Mouse (Mus musculus) midbrain, embryonic 15.5 days (tissue): ENCODE data around the gene Retreg1. TPM values are rescaled to one million over a fixed set of nuclear protein-coding genes. Genes with fewer than 3 reads are reported as not detected.

Experiments
- ATAC-seq: fragments of 200-750 bp; cut with Nextera tagmentation; replicated peaks from 2 replicates; pipeline ENCODE4 v1.8.0; 2017; ENCODE audit warnings: moderate TSS enrichment
- H3K27ac ChIP-seq: fragments of 300-500 bp; sonication (generic); 2 replicates; pipeline ENCODE4 v1.5.1; 2015; ENCODE audit warnings: mild to moderate bottlenecking, inconsistent platforms
- H3K27me3 ChIP-seq: fragments of 300-500 bp; sonication (generic); replicated peaks from 2 replicates; pipeline ENCODE4 v1.6.1; 2015; ENCODE audit warnings: inconsistent platforms
- H3K36me3 ChIP-seq: fragments of 300-500 bp; sonication (generic); replicated peaks from 2 replicates; pipeline ENCODE4 v1.6.1; 2015; ENCODE audit warnings: inconsistent platforms
- H3K4me1 ChIP-seq: fragments of 300-500 bp; sonication (generic); 2 replicates; pipeline ENCODE4 v1.6.1; 2015; ENCODE audit warnings: inconsistent platforms
- H3K4me2 ChIP-seq: fragments of 300-500 bp; sonication (generic); 2 replicates; pipeline ENCODE4 v1.6.1; 2015; ENCODE audit warnings: inconsistent platforms, mild to moderate bottlenecking, moderate library complexity
- H3K4me3 ChIP-seq: fragments of 300-500 bp; sonication (generic); 2 replicates; pipeline ENCODE4 v1.5.1; 2015; ENCODE audit warnings: mild to moderate bottlenecking, inconsistent platforms
- H3K9ac ChIP-seq: fragments of 300-500 bp; sonication (generic); 2 replicates; pipeline ENCODE4 v1.6.1; 2015; ENCODE audit warnings: mild to moderate bottlenecking, inconsistent platforms
- H3K9me3 ChIP-seq: fragments of 300-500 bp; sonication (generic); 2 replicates; pipeline ENCODE4 v1.6.1; 2016; ENCODE audit warnings: inconsistent platforms
- WGBS: fragments of 180-500 bp; shearing (Covaris S2); methylation state at CpG from one replicate; pipeline ENCODE4 v1.1.7; 2015; ENCODE audit warnings: mixed read lengths; 5-methylcytosine and 5-hydroxymethylcytosine counted together
- polyA plus RNA-seq: library from polyadenylated mRNA; unstranded; fragments of >200 nt; fragmentation: Nextera tagmentation; extraction: Ambion mirVana; gene quantifications from 2 replicates; pipeline ENCODE4 v1.2.1, GENCODE M21; 2015

Gene Retreg1
- polyA plus RNA-seq, 1 experiment from 2014 or later, result 12.6 TPM

DNA sequence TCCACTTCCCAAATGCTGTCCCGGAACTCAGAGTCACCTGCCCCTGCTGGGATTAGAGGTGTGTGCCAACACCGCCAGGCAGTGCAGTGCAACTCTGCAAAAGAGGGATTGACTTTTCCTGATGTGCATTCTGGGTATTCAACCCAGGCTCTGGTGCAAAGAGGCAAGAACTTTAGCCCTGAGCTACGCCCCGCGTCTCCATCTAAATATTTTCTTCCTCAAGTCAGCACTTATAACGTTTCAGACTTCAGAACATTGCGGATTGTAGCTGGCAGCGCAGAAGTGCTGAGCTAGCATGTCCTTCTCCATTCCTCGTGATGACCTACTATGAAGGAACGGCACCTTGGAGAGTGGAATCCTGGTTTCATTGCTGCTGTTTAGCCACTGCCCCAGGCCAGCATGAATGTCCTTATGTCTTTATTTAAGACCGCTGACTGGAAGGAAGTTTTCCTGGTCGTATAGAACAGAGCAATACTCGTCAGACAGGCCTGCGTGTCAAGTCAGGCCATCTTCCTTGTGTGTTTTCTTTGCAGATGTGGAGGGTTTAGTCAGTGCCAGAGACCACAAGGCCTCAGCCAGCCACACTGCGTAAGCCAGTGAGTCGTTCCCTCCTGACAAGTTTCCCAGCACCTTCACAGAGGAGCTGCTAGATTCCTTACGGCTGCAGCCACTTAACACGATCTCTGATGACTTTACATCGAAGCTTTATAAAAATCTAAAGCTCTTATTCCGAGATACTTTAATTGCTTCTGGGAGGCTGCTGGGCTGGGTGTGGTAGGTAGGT, 34.1 kb upstream of the Retreg1 start:
- Histone ChIP-seq H3K27ac (no peak overlapping the region), H3K27me3 (no peaks in the 10 kb centered on the region), H3K4me3 (no peak overlapping the region), H3K36me3 (peaks cover 4% of the 10 kb centered on the region; the same call in 1 of the 2 replicates), H3K4me1 (no peaks in the 10 kb centered on the region), H3K9me3 (no peaks in the 10 kb centered on the region), H3K9ac (no peak overlapping the region), H3K4me2 (no peak overlapping the region)
- no peak for ATAC-seq
- whole genome bisulfite sequencing, result 92% methylated on average over 20 of the region's 20 CpGs

GRCm38 (mm10) chr15:25809669-25810068, 33.3 kb upstream of the Retreg1 start:
- H3K36me3 ChIP-seq, result peaks cover 4% of the 10 kb centered on the region; the same call in 1 of the 2 replicates
- no peaks in the 10 kb centered on the region for H3K9me3 ChIP-seq
- no peak overlapping the region for H3K4me2 ChIP-seq
- no peaks in the 10 kb centered on the region for H3K27me3 ChIP-seq
- 96% methylated on average over 6 of the region's 6 CpGs for WGBS
- no peak overlapping the region for H3K9ac ChIP-seq
- no peaks in the 10 kb centered on the region for H3K4me1 ChIP-seq
- no peak for ATAC-seq
- H3K4me3 ChIP-seq, result no peak overlapping the region
- no peak overlapping the region for H3K27ac ChIP-seq

GRCm38 (mm10) chr15:25811834-25812250, 31.1 kb upstream of the Retreg1 start:
- no peak overlapping the region for H3K27ac ChIP-seq
- no peak overlapping the region for H3K9ac ChIP-seq
- H3K27me3 ChIP-seq, result no peaks in the 10 kb centered on the region
- H3K4me3 ChIP-seq, result no peak overlapping the region
- ATAC-seq, result no peak
- H3K9me3 ChIP-seq, result no peaks in the 10 kb centered on the region
- H3K4me2 ChIP-seq, result no peak overlapping the region
- H3K4me1 ChIP-seq, result no peaks in the 10 kb centered on the region
- WGBS, result 93% methylated on average over 11 of the region's 11 CpGs
- H3K36me3 ChIP-seq, result peaks cover 4% of the 10 kb centered on the region; the same call in 1 of the 2 replicates

DNA sequence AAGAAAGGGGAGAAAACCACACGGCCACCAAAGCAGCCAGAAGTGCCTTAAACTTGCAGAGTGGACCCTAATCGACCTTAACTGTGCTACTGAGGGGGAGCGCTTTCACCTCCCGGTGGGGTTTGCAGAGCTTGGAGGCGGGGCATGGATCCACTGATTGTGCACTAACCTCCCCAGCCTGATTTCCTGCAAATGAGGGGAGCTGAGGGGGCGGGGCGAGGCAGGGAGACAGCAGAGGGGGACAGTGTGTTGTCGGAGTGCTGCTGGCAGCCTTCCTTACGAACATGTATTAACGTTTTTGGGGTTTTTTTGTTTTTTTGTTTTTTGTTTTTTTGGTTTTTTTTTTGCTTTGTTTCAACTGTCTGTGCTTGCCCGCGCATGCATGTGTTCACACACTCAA, 30.5 kb upstream of the Retreg1 start:
- 86% methylated on average over 12 of the region's 12 CpGs for WGBS
- Histone ChIP-seq H3K4me3 (no peak overlapping the region), H3K9ac (no peak overlapping the region), H3K4me2 (no peak overlapping the region), H3K4me1 (no peaks in the 10 kb centered on the region), H3K9me3 (no peaks in the 10 kb centered on the region), H3K27me3 (no peaks in the 10 kb centered on the region), H3K27ac (no peak overlapping the region), H3K36me3 (peaks cover 4% of the 10 kb centered on the region; the same call in 1 of the 2 replicates)
- no peak for ATAC-seq

- Histone ChIP-seq H3K4me1 (no peaks in the 10 kb centered on the region), H3K36me3 (no peaks in the 10 kb centered on the region; the same call in 1 of the 2 replicates), H3K9ac (no peak overlapping the region), H3K9me3 (no peaks in the 10 kb centered on the region), H3K4me3 (no peak overlapping the region), H3K27ac (no peak overlapping the region), H3K27me3 (no peaks in the 10 kb centered on the region), H3K4me2 (no peak overlapping the region)
- WGBS, result 88% methylated on average over 3 of the region's 3 CpGs
- no peak for ATAC-seq
Observed at GRCm38 (mm10) chr15:25814535-25814934, 28.4 kb upstream of the Retreg1 start.

DNA sequence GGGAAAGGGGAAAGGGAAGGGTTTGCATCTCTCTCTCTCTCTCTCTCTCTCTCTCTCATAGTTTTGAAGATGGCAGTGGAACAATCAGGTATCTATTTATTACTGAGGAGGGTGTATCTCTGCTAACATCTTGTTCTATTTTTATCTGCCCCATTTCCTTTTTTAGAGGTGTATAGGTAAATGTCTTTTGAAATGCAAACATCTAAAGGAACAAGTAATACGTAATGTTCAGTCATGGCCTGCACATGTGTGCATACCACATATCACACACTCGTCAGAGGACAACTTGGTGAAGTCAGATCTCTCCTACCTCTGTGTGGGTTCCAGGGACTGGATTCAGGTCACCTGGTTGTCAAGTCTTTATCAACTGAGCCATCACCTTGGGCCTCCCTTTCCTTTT, 25.8 kb upstream of the Retreg1 start:
- H3K27ac ChIP-seq, result no peak overlapping the region
- no peaks in the 10 kb centered on the region; the same call in 1 of the 2 replicates for H3K36me3 ChIP-seq
- H3K9me3 ChIP-seq, result no peaks in the 10 kb centered on the region
- no peak overlapping the region for H3K4me2 ChIP-seq
- H3K27me3 ChIP-seq, result no peaks in the 10 kb centered on the region
- no peaks in the 10 kb centered on the region for H3K4me1 ChIP-seq
- no peak overlapping the region for H3K4me3 ChIP-seq
- no peak overlapping the region for H3K9ac ChIP-seq
- ATAC-seq, result no peak
- 94% methylated on average over 2 of the region's 2 CpGs for WGBS

DNA sequence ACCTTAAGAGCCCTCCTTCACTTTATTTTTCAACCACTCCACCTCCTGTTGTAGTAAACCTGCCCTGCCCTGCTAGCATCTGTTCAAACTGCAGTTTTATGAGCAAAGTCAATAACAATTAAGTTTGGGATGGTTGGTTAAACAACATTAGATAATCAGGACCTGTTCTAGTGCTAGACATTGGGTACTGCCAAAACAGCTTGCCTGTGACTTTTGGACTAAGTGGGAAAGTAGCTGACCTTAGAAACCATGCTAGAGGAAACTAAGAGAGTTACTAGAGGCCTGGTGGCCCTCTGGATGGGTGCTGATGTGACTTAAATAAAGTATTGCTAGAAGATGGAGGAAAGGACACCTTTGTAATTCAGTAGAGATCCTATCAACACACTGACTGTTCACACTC, 21.0 kb upstream of the Retreg1 start:
- Histone ChIP-seq H3K4me3 (no peak overlapping the region), H3K36me3 (no peaks in the 10 kb centered on the region), H3K4me1 (no peaks in the 10 kb centered on the region), H3K27me3 (no peaks in the 10 kb centered on the region), H3K4me2 (no peak overlapping the region), H3K9ac (no peak overlapping the region), H3K9me3 (no peaks in the 10 kb centered on the region), H3K27ac (no peak overlapping the region)
- no peak for ATAC-seq

DNA sequence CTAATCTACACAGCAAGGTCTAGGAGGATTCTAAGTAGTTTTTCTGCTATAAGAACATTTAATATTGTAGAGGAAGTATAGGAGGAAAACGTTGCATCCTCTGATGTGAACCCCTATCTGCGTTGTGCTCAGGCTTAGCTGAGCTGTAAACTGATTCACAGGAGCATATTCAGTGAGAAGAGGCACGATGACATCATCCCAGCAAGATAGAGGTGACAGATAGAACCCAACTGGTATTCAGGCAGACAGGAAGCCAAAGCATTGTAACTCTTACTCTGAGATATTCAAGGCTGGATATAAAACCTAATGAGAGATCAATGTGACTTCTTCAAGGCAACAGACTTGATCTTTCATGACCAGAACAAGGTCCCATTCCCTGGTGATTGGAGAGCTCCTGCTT, 20.3 kb upstream of the Retreg1 start:
- Histone ChIP-seq H3K27ac (no peak overlapping the region), H3K4me1 (no peaks in the 10 kb centered on the region), H3K9me3 (no peaks in the 10 kb centered on the region), H3K36me3 (no peaks in the 10 kb centered on the region), H3K9ac (no peak overlapping the region), H3K4me3 (no peak overlapping the region), H3K4me2 (no peak overlapping the region), H3K27me3 (no peaks in the 10 kb centered on the region)
- ATAC-seq, result no peak
- 70% methylated on average over 3 of the region's 3 CpGs for WGBS

- Histone ChIP-seq H3K9me3 (no peaks in the 10 kb centered on the region), H3K27ac (no peak overlapping the region), H3K36me3 (no peaks in the 10 kb centered on the region), H3K4me1 (no peaks in the 10 kb centered on the region), H3K9ac (no peak overlapping the region), H3K4me2 (no peak overlapping the region), H3K27me3 (no peaks in the 10 kb centered on the region), H3K4me3 (no peak overlapping the region)
- ATAC-seq, result no peak
- 78% methylated on average over 8 of the region's 8 CpGs for WGBS
Observed at GRCm38 (mm10) chr15:25826531-25826961, 16.4 kb upstream of the Retreg1 start.

DNA sequence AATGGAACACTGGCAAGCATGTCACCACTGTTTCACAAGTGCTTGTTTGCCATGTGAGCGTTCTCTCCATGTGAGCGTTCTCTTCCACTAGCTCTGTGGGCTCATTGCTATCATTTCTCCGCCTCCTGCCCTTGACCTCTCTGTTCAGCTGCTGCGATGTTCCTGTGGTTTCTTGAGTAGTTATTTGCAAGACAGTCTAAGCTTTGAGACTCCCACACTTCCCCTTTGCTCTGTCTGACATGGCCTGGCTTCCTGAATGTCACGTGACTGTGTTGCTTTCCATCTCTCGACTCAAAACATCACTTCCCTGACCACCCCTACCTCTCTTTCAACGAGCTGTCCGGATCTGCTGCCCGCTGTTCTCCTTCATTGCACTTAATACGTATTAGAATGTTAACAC, 14.5 kb upstream of the Retreg1 start:
- no peak for ATAC-seq
- WGBS, result 80% methylated on average over 10 of the region's 10 CpGs

DNA sequence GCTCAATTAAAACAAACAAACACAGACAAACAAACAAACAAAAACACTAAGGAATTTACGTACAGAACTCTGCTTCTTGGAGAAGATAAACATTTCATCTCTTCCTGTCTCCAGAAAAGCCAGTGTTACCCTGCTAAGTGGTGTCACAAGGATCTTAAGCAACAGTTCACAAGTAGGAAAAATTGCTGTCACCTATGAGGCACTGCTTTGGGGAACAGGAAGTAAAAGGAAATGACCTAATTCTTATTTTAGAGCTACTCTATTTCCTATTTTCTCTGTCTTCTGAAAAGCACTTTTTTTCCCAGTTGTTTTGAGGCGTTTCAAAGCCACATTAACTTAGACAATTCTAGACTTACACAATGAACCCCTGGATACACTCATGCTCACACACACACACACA, 12.6 kb upstream of the Retreg1 start:
- Histone ChIP-seq H3K4me1 (no peaks in the 10 kb centered on the region), H3K9me3 (no peaks in the 10 kb centered on the region), H3K9ac (no peak overlapping the region), H3K4me2 (no peak overlapping the region), H3K36me3 (no peaks in the 10 kb centered on the region), H3K4me3 (no peak overlapping the region), H3K27ac (no peak overlapping the region), H3K27me3 (no peaks in the 10 kb centered on the region)
- no peak for ATAC-seq
- 84% methylated on average over 2 of the region's 2 CpGs for whole genome bisulfite sequencing

More for the DNA sequence above, 14.5 kb upstream of the Retreg1 start:
- no peak overlapping the region for H3K27ac ChIP-seq
- H3K4me3 ChIP-seq, result no peak overlapping the region
- no peaks in the 10 kb centered on the region for H3K4me1 ChIP-seq
- H3K36me3 ChIP-seq, result no peaks in the 10 kb centered on the region
- H3K4me2 ChIP-seq, result no peak overlapping the region
- H3K27me3 ChIP-seq, result no peaks in the 10 kb centered on the region
- no peaks in the 10 kb centered on the region for H3K9me3 ChIP-seq
- no peak overlapping the region for H3K9ac ChIP-seq

DNA sequence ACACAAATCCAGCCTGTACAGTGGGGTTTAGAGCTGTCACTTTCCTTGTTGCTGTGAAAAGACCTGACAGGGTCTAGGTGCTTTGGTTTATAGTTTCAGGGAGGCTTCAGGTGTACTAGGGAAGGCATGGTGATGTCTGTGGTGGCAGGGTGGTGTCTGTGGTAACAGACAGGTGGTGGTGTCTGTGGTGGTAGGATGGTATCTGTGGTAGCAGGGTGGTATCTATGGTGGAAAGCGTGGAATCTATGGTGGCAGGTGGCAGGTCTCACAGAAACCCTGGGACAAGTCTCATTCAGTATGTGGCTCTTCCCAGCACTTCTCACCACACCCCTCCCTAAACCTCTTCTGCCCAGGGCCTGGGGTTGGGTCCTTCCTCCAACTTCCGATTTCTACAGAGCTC, 8.7 kb upstream of the Retreg1 start:
- Histone ChIP-seq H3K4me3 (no peak overlapping the region), H3K4me1 (no peaks in the 10 kb centered on the region), H3K9me3 (no peaks in the 10 kb centered on the region), H3K27ac (no peak overlapping the region), H3K27me3 (no peaks in the 10 kb centered on the region), H3K36me3 (no peaks in the 10 kb centered on the region), H3K9ac (no peak overlapping the region), H3K4me2 (no peak overlapping the region)
- ATAC-seq, result no peak
- WGBS, result 93% methylated on average over 2 of the region's 2 CpGs
